12 mouse cellular contexts compared by ENCODE assay signal in the genomic region with DNA sequence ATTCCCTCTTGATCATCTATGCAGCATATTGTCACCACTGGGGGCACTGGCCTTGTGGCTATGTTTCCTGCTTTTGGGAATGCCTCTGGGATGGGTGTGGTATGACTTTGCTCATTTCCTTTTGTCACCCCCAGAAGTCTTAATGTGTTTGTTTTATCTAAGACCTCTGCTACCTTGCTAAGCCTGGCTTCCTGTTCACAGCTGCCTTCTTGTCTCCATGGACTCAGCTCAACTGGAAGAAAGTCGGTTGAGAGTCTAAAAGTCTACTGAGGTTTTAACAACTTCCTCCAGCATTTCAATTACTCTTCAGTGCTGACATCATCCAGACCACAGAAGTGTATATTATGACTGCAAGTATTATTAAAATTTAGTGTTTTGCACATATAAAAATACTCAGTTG.
A peak's percentile ranks its signal among the peaks of the same experiment; 100 is the strongest.
DNase-seq lines count a peak whose midpoint lies in the region; ATAC-seq lines count a peak whose summit lies in the region.
"Had no signal": no experiment of that assay in that cellular context is flagged by ENCODE, and none has a peak within 500 bp of the region (broad histone marks: within the 10 kb centered on the region; RNA-seq: fewer than 3 reads in every experiment).

No protein-coding gene starts in this region.

- no peak for ATAC-seq in embryonic facial prominence, embryonic 14.5 days (ENCODE audit: low read depth)
- ATAC-seq in activated CD4-positive, CD25-positive, alpha-beta regulatory T cell, adult 4 months, result peak; percentile 41
- ATAC-seq: intestine, embryonic 15.5 days had no signal

- no peaks in the 10 kb centered on the region for H3K9me3 ChIP-seq in embryonic facial prominence, embryonic 14.5 days (ENCODE audit: control insufficient read depth, low read length)
- H3K9me3 ChIP-seq in embryonic facial prominence, embryonic 10.5 days, result no peaks in the 10 kb centered on the region
- H3K9me3 ChIP-seq: intestine, embryonic 15.5 days; limb, embryonic 13.5 days had no signal

- WGBS in embryonic facial prominence, embryonic 14.5 days, result 48% methylated on average over 1 of the region's 1 CpGs
- WGBS in embryonic facial prominence, embryonic 10.5 days, result 72% methylated on average over 1 of the region's 1 CpGs

- peak; percentile 0 for DNase-seq in embryonic facial prominence, embryonic 14.5 days (ENCODE audit: low spot score)
- DNase-seq in embryonic facial prominence, embryonic 10.5 days (ENCODE audit: low spot score), result no peak
- peak; percentile 90 for DNase-seq in 416B (ENCODE audit: low read depth)
- peak; percentile 46 to 65 for DNase-seq in natural killer cell, adult 2 months (ENCODE audit: low spot score in 2 of 2)
- no peak for DNase-seq in ovary, postnatal 14 days (ENCODE audit: low spot score)
- no peak for DNase-seq in layer of hippocampus, adult 8-10 months (ENCODE audit: low spot score in 2 of 2)
- no peak for DNase-seq in adrenal gland, postnatal 25 days
- DNase-seq: lung, postnatal 14 days; spleen, adult 18-20 months had no signal

- no peaks in the 10 kb centered on the region for H3K4me1 ChIP-seq in embryonic facial prominence, embryonic 14.5 days (ENCODE audit: control insufficient read depth, insufficient read depth, low read length)
- peaks cover 12% of the 10 kb centered on the region for H3K4me1 ChIP-seq in embryonic facial prominence, embryonic 10.5 days
- H3K4me1 ChIP-seq: intestine, embryonic 15.5 days; limb, embryonic 13.5 days had no signal

- no peak overlapping the region for H3K27ac ChIP-seq in embryonic facial prominence, embryonic 14.5 days (replicated peaks; ENCODE audit: low read depth, low read length)
- no peak overlapping the region for H3K27ac ChIP-seq in embryonic facial prominence, embryonic 10.5 days (replicated peaks)
- H3K27ac ChIP-seq: intestine, embryonic 15.5 days; limb, embryonic 13.5 days had no signal

- H3K4me3 ChIP-seq in embryonic facial prominence, embryonic 14.5 days (ENCODE audit: low read depth, low read length), result no peak overlapping the region
- H3K4me3 ChIP-seq in embryonic facial prominence, embryonic 10.5 days, result no peak overlapping the region
- H3K4me3 ChIP-seq: intestine, embryonic 15.5 days; limb, embryonic 13.5 days had no signal

- H3K4me2 ChIP-seq in embryonic facial prominence, embryonic 14.5 days (ENCODE audit: low read depth, low read length), result no peak overlapping the region
- H3K4me2 ChIP-seq: intestine, embryonic 15.5 days; limb, embryonic 13.5 days had no signal

- no peak overlapping the region for H3K9ac ChIP-seq in embryonic facial prominence, embryonic 14.5 days (ENCODE audit: low read depth, low read length)
- H3K9ac ChIP-seq: intestine, embryonic 15.5 days; limb, embryonic 13.5 days had no signal

- H3K36me3 ChIP-seq in embryonic facial prominence, embryonic 14.5 days (ENCODE audit: control insufficient read depth, insufficient read depth, low read length), result no peaks in the 10 kb centered on the region
- no peaks in the 10 kb centered on the region for H3K36me3 ChIP-seq in embryonic facial prominence, embryonic 10.5 days (replicated peaks)
- H3K36me3 ChIP-seq: intestine, embryonic 15.5 days; limb, embryonic 13.5 days had no signal

- H3K27me3 ChIP-seq in embryonic facial prominence, embryonic 14.5 days (replicated peaks; ENCODE audit: control insufficient read depth, insufficient read depth, low read length), result no peaks in the 10 kb centered on the region
- no peaks in the 10 kb centered on the region for H3K27me3 ChIP-seq in embryonic facial prominence, embryonic 10.5 days (replicated peaks; ENCODE audit: low read depth, poor library complexity, severe bottlenecking)
- H3K27me3 ChIP-seq: intestine, embryonic 15.5 days; limb, embryonic 13.5 days had no signal

Comparison
In these comparisons a context has a peak if more than half of its experiments do, and no peak if none do; other contexts are left out.
1. DNase-seq: peak in embryonic facial prominence, embryonic 14.5 days (single experiment), 416B (single experiment) and natural killer cell, adult 2 months (2 of 2); none in embryonic facial prominence, embryonic 10.5 days (single experiment), ovary, postnatal 14 days (single experiment), layer of hippocampus, adult 8-10 months (0 of 2) and adrenal gland, postnatal 25 days (single experiment).